Mouse (Mus musculus) gastrocnemius, postnatal 25 days (tissue): ENCODE measurements at regions not wholly inside any gene's neighbourhood (a gene's known extent, or its start where the extent isn't known, plus 50 kb on each side); places are given as distances from the start of the nearest gene placed in this dataset.

Experiments
- DNase-seq: peaks from one replicate; pipeline ENCODE4 v3.0.0; 2022

DNA sequence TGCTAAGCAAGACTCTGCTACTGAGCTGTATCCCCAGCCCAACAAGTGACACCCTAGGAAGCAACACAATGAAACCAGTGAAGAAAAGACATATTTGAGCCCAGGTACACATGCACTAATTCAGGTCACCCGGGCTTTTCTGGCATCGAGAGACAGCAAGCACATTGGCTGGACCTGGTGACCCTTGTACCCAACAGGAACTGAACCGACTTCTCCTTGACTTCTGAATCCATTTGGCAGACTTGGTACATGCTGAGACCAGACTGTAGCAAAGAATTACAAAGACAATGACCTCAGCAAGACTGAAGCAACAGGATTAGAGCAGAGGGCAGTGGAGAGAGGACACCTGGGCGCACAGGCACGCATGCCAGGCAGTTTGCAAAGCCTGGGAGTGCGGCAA lies 79.1 kb downstream of the Sema4f start:
- no peak for DNase-seq

GRCm38 (mm10) chr6:82856218-82856617 lies 82.0 kb upstream of the Hk2 start:
- no peak for DNase-seq

GRCm38 (mm10) chr6:82855401-82855800 lies 81.1 kb upstream of the Hk2 start:
- no peak for DNase-seq

- DNase-seq = no peak
Observed at GRCm38 (mm10) chr6:82854780-82855179, 80.5 kb upstream of the Hk2 start.

DNA sequence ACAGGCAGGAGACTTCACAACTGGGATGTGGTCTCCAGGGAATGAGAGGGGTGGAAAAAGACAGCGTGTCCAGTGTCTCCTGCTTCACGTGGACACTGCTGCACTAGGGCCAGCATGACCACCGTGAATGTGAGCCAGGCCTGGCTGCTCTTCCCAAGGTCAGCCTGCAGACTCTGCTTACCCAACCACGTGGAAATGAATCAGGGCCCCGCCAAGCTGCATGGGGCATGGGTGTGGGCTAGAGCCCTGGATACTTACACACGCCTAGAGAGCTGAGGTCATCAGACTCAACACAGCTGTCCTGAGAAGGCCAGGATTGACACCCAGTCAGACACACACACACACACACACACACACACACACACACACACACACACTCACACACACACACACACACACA lies 80.1 kb upstream of the Hk2 start:
- DNase-seq = peak; percentile 81

GRCm38 (mm10) chr6:82853076-82853475 lies 78.8 kb upstream of the Hk2 start:
- DNase-seq = no peak

DNA sequence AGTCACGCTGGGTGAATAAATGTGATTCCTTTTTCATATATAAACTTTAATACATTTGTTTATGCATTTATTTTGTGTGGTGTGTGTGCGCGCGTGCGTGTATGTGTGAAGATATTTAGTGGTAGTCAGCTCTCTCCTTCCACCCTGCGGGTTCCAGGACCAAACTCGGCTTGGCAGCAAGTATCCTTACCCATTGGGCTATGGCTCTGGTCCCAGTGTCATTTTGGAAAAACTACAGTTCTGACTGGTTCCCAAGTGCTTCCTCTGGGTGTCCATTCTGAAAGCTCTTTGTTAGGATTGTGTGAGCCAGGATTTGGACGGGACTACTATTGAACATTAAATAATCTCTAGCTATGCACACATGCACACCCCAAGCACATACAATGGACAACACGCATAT lies 76.3 kb upstream of the Hk2 start:
- DNase-seq = no peak

DNA sequence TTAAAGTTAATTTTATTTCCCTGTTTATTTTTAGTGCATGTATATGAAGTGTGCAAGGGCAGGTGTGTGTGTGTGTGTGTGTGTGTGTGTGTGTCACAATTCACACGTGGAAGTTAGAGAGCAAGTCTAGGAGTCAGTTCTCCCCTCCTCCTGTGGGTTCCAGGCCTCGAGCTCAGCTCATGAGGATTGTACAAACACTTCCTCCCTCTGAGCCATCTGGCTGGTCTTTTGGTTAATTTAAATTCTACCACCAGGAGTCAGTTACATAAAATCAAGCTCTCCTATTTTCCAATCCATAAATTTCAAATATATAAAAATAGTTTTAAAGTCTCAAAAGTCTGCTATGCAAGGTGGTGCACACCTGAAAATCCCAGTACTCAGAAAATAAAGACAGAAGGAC lies 73.3 kb upstream of the Hk2 start:
- DNase-seq = no peak

DNA sequence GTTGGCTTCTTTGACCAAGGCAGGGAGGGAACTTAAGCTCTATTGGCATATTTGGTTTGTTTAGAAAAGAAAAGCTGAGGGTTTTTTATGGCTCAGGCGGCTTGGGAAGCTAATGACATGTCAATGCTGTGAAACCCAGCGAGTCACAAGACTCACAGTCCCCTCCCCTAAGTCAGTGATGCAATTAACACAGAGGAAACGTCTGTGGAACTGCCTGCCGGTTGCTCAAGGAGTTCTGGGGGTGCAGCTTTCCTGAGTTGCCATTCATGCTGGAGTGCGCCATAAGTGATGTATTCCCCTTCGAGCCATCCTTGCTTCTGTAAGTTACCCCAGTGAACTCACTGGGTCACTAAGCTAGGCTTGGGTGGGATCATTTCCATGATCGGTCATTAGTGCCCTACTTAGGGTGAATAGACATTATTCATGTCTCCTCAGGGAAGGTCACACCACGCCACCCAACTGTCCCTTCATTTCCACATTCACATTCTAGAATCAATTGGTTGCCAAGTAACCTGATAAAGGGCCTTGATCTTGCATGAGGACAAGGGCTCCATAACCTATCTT lies 72.4 kb upstream of the Hk2 start:
- DNase-seq = no peak

DNA sequence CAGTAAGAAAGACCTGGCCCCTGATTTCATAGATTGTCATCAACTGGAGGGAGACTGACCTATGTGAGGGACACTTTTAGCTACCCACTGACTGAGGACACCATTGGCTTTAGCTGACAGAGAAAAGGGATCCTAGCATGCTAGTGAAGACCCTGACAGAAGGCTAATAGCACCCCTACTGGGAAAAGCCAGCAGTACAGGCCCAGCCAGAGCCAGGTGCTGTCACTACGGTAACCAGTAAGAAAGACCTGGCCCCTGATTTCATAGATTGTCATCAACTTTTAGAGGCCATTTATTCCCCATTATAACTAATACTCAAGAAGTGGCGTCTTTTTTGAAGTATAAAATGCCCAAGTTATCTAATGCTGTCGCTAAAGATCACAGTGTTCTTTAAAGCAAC lies 70.2 kb upstream of the Hk2 start:
- no peak for DNase-seq

DNA sequence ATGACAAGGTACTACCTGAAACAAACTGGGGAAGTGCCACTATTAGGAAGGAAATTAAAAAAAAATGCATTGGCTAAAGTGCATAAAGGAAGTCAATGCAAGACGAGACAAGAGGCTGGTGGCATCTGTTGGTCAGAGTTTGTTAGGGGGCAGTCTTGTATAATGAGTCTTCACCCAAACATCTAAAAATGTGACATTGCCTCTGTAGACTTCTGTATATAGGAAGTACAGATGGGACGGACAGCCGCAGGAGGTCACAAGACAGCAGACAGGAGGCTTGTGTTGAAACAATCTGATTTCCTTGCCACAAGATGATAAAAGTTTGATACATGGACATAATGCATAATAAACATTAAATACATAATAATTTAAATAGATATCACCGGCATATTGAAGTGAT lies 69.6 kb upstream of the Hk2 start:
- no peak for DNase-seq

DNA sequence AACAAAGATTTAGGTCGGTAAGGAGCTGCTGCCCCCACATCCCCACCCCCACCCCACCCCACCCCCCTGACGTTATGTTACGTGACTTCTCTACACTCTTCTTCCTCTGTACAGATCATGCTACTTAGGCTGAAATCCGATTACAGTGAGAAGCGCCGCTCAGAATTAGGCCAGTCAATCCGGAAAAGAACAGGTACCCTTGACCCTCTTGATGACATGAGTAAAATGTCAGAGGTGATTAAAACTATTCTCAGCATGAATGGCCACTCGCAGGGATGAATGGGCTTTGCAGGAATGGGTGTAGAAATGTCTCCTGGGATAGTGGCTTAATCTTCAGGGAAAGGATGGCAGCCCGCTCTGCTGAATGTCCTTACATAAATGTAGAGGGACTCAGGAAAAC lies 63.0 kb upstream of the Hk2 start:
- no peak for DNase-seq

GRCm38 (mm10) chr6:82835222-82836064 lies 61.2 kb upstream of the Hk2 start:
- no peak for DNase-seq

DNA sequence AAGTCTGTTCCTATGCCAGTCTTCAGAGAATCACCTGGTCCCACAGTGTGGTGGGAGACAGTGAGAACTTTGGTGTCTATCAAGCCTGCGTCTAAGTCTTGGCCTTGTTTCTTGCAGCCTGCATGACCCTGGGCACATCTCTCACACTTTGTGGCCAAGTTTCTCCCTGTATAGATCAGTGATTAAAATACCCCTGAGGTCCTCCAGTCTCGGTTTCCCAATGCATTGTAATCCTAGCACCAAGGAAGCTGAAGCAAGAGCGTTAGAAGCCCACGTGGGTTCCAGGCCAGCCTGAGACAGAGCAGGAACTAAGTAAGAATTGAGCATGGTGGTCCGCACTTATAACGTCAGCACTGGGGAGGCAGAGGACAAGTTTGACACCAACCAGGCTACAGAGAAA lies 59.6 kb upstream of the Hk2 start:
- no peak for DNase-seq

DNA sequence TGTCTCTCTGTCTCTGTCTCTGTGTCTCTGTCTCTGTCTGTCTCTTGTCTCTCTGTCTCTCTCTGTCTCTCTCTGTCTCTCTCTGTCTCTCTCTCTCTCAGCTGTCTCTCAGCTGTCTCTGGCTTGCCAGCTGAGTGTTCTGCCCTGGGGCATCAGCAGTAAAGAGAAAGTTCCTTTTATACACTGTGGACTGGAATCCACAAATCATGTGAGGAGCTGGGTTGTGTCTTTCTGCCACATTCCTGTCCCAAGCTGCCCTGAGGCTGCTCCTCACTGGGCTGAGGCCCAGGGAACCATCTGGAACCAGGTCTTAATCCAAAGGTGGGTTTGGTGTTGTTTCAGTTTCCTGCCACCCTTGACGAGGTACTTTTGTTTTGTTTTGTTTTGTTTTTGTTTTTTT lies 57.0 kb upstream of the Hk2 start:
- DNase-seq = no peak

DNA sequence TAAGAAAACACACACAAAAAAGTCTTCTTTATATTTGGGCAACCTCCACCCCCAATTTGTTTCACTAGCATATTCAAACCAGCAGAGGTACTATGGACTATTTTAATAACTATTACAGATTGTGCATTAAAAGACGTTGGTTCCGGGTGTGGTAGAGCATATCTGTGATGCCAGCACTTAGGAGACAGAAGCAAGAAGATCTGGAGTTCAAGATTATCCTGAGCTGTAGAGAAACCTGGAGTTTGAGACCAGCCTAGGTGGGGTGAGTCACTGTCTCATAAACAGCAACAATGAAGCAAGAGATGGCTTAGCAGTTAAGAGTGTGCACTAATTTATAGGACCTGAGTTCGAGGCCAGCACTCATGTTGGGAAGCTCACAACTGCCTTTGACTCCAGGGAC lies 50.4 kb upstream of the Hk2 start:
- DNase-seq = no peak

- no peak for DNase-seq
Observed at GRCm38 (mm10) chr6:82824240-82824639, 50.0 kb upstream of the Hk2 start.
